Mouse (Mus musculus): ENCODE measurements at regions not wholly inside any gene's neighbourhood (a gene's known extent, or its start where the extent isn't known, plus 50 kb on each side); places are given as distances from the start of the nearest gene placed in this dataset.

GRCm38 (mm10) chr5:118373581-118373981, 128.6 kb downstream of the 2410131K14Rik start:
- no peak overlapping the region for H3K9ac ChIP-seq
- 4% methylated on average over 13 of the region's 13 CpGs for WGBS
- H3K9me3 ChIP-seq = no peaks in the 10 kb centered on the region
- H3K27ac ChIP-seq (replicated peaks) = no peak overlapping the region
- no peaks in the 10 kb centered on the region for H3K36me3 ChIP-seq
- peaks cover 24% of the 10 kb centered on the region for H3K4me1 ChIP-seq (replicated peaks)
- no peak for ATAC-seq (ENCODE audit: low FRiP score, low read depth)
- H3K4me2 ChIP-seq = peak overlapping the region; percentile 24
- no peaks in the 10 kb centered on the region for H3K27me3 ChIP-seq
- H3K4me3 ChIP-seq = no peak overlapping the region

- Histone ChIP-seq H3K27ac (replicated peaks) (no peak overlapping the region), H3K4me1 (replicated peaks) (peaks cover 36% of the 10 kb centered on the region), H3K4me3 (no peak overlapping the region), H3K36me3 (no peaks in the 10 kb centered on the region), H3K9me3 (no peaks in the 10 kb centered on the region), H3K9ac (no peak overlapping the region), H3K27me3 (no peaks in the 10 kb centered on the region), H3K4me2 (no peak overlapping the region)
- WGBS = 75% methylated on average over 2 of the region's 2 CpGs
- ATAC-seq (ENCODE audit: low FRiP score, low read depth) = no peak
Observed at GRCm38 (mm10) chr5:118374968-118375367, 129.9 kb downstream of the 2410131K14Rik start.

- peaks cover 45% of the 10 kb centered on the region for H3K4me1 ChIP-seq (replicated peaks)
- 81% methylated on average over 5 of the region's 5 CpGs for WGBS
- no peaks in the 10 kb centered on the region for H3K36me3 ChIP-seq
- ATAC-seq (ENCODE audit: low FRiP score, low read depth) = no peak
- H3K27ac ChIP-seq (replicated peaks) = no peak overlapping the region
- no peak overlapping the region for H3K4me2 ChIP-seq
- no peaks in the 10 kb centered on the region for H3K27me3 ChIP-seq
- H3K9ac ChIP-seq = no peak overlapping the region
- no peak overlapping the region for H3K4me3 ChIP-seq
- no peaks in the 10 kb centered on the region for H3K9me3 ChIP-seq
Observed at GRCm38 (mm10) chr5:118375916-118376315, 130.9 kb downstream of the 2410131K14Rik start.

GRCm38 (mm10) chr5:118376478-118376877, 131.5 kb downstream of the 2410131K14Rik start:
- Histone ChIP-seq H3K27ac (replicated peaks) (no peak overlapping the region), H3K36me3 (no peaks in the 10 kb centered on the region), H3K9me3 (no peaks in the 10 kb centered on the region), H3K4me1 (replicated peaks) (peaks cover 48% of the 10 kb centered on the region), H3K4me3 (no peak overlapping the region), H3K9ac (no peak overlapping the region), H3K27me3 (no peaks in the 10 kb centered on the region), H3K4me2 (no peak overlapping the region)
- ATAC-seq (ENCODE audit: low FRiP score, low read depth) = no peak
- WGBS = 68% methylated on average over 5 of the region's 5 CpGs

- H3K4me3 ChIP-seq = no peak overlapping the region
- H3K4me2 ChIP-seq = no peak overlapping the region
- no peak for ATAC-seq (ENCODE audit: low FRiP score, low read depth)
- no peaks in the 10 kb centered on the region for H3K27me3 ChIP-seq
- 37% methylated on average over 8 of the region's 8 CpGs for WGBS
- no peaks in the 10 kb centered on the region for H3K36me3 ChIP-seq
- H3K9ac ChIP-seq = no peak overlapping the region
- H3K4me1 ChIP-seq (replicated peaks) = peaks cover 52% of the 10 kb centered on the region
- H3K27ac ChIP-seq (replicated peaks) = no peak overlapping the region
- no peaks in the 10 kb centered on the region for H3K9me3 ChIP-seq
Observed at GRCm38 (mm10) chr5:118377402-118377848, 132.4 kb downstream of the 2410131K14Rik start.

GRCm38 (mm10) chr5:118379245-118380051, 134.4 kb downstream of the 2410131K14Rik start:
- no peaks in the 10 kb centered on the region for H3K36me3 ChIP-seq
- ATAC-seq (ENCODE audit: low FRiP score, low read depth) = no peak
- H3K9me3 ChIP-seq = no peaks in the 10 kb centered on the region
- H3K27me3 ChIP-seq = no peaks in the 10 kb centered on the region
- no peak overlapping the region for H3K4me3 ChIP-seq
- peak overlapping the region; percentile 85 for H3K27ac ChIP-seq (replicated peaks)
- WGBS = 29% methylated on average over 24 of the region's 24 CpGs
- H3K4me2 ChIP-seq = no peak overlapping the region
- H3K4me1 ChIP-seq (replicated peaks) = peaks cover 42% of the 10 kb centered on the region
- no peak overlapping the region for H3K9ac ChIP-seq

- H3K4me3 ChIP-seq = peak overlapping the region; percentile 45
- no peaks in the 10 kb centered on the region for H3K9me3 ChIP-seq
- WGBS = 22% methylated on average over 5 of the region's 5 CpGs
- no peaks in the 10 kb centered on the region for H3K36me3 ChIP-seq
- peak overlapping the region; percentile 85 for H3K27ac ChIP-seq (replicated peaks)
- H3K27me3 ChIP-seq = no peaks in the 10 kb centered on the region
- no peak overlapping the region; the same call in 1 of the 2 replicates for H3K9ac ChIP-seq
- peak overlapping the region; percentile 86 for H3K4me2 ChIP-seq
- 0 out of 2 replicates have a peak, but pooled peaks have one; percentile 1 for ATAC-seq (ENCODE audit: low FRiP score, low read depth)
- H3K4me1 ChIP-seq (replicated peaks) = peaks cover 37% of the 10 kb centered on the region
Observed at GRCm38 (mm10) chr5:118380052-118380421, 135.0 kb downstream of the 2410131K14Rik start.

- ATAC-seq (ENCODE audit: low FRiP score, low read depth) = peak; percentile 65
- peak overlapping the region; percentile 45 for H3K4me3 ChIP-seq
- peaks cover 35% of the 10 kb centered on the region for H3K4me1 ChIP-seq (replicated peaks)
- H3K36me3 ChIP-seq = no peaks in the 10 kb centered on the region
- H3K27me3 ChIP-seq = no peaks in the 10 kb centered on the region
- peak overlapping the region; percentile 85 for H3K27ac ChIP-seq (replicated peaks)
- H3K4me2 ChIP-seq = peak overlapping the region; percentile 86
- H3K9ac ChIP-seq = peak overlapping the region; percentile 44
- WGBS = under 1% methylated on average over 43 of the region's 45 CpGs
- H3K9me3 ChIP-seq = no peaks in the 10 kb centered on the region
Observed at GRCm38 (mm10) chr5:118380422-118381293, 135.6 kb downstream of the 2410131K14Rik start.

- Histone ChIP-seq H3K4me2 (peak overlapping the region; percentile 86), H3K4me3 (peak overlapping the region; percentile 45), H3K9ac (peak overlapping the region; percentile 44), H3K9me3 (no peaks in the 10 kb centered on the region), H3K27ac (replicated peaks) (peak overlapping the region; percentile 85), H3K4me1 (replicated peaks) (peaks cover 39% of the 10 kb centered on the region), H3K27me3 (no peaks in the 10 kb centered on the region), H3K36me3 (no peaks in the 10 kb centered on the region)
- peak; percentile 60 for ATAC-seq (ENCODE audit: low FRiP score, low read depth)
- WGBS = under 1% methylated on average over 12 of the region's 12 CpGs
Observed at GRCm38 (mm10) chr5:118381294-118381675, 136.3 kb downstream of the 2410131K14Rik start.

- ATAC-seq (ENCODE audit: low FRiP score, low read depth) = no peak
- Histone ChIP-seq H3K36me3 (no peaks in the 10 kb centered on the region), H3K4me3 (no peak overlapping the region), H3K4me2 (no peak overlapping the region), H3K27ac (replicated peaks) (no peak overlapping the region), H3K27me3 (no peaks in the 10 kb centered on the region), H3K9ac (no peak overlapping the region), H3K4me1 (replicated peaks) (peaks cover 13% of the 10 kb centered on the region), H3K9me3 (no peaks in the 10 kb centered on the region)
- 73% methylated on average over 4 of the region's 4 CpGs for WGBS
Observed at GRCm38 (mm10) chr5:118386126-118386525, 141.1 kb downstream of the 2410131K14Rik start.

- no peaks in the 10 kb centered on the region for H3K36me3 ChIP-seq
- 64% methylated on average over 6 of the region's 6 CpGs for WGBS
- no peak overlapping the region for H3K4me2 ChIP-seq
- no peaks in the 10 kb centered on the region for H3K27me3 ChIP-seq
- no peak overlapping the region for H3K4me3 ChIP-seq
- no peak overlapping the region for H3K27ac ChIP-seq (replicated peaks)
- H3K9me3 ChIP-seq = no peaks in the 10 kb centered on the region
- ATAC-seq (ENCODE audit: low FRiP score, low read depth) = no peak
- H3K9ac ChIP-seq = no peak overlapping the region
- H3K4me1 ChIP-seq (replicated peaks) = peaks cover 6% of the 10 kb centered on the region; the same call in 1 of the 2 replicates
Observed at GRCm38 (mm10) chr5:118388419-118388818, 143.4 kb downstream of the 2410131K14Rik start.
